Mouse (Mus musculus) retina, adult 2 months (tissue): Measurements from ENCODE around the gene Esp18.

Experiments
- DNase-seq: peaks from one replicate; pipeline ENCODE4 v3.0.0-alpha.2; 2012; ENCODE audit warnings: low read depth, low spot score

Esp18 gene

GRCm38 (mm10) chr17:39406059-39406458 lies at the start of gene Esp18:
Gene Esp18, plus strand, starts transcription at chr17:39406359.
- no peak for DNase-seq

GRCm38 (mm10) chr17:39363316-39363715 lies 42.8 kb upstream of the Esp18 start:
- DNase-seq = no peak
